Mouse (Mus musculus) ES-E14 (cell line): ENCODE results near the gene Vrk1. TPM values are rescaled to one million over a fixed set of nuclear protein-coding genes. Genes with fewer than 3 reads are reported as not detected.

Experiments used
- DNase-seq: peaks from one replicate; pipeline ENCODE4 v3.0.0-alpha.2; 2013; ENCODE audit warnings: low read depth, low spot score
- H3K27ac ChIP-seq: 2 replicates; pipeline ENCODE4 v1.5.1; 2012; ENCODE audit warnings: low read depth, mild to moderate bottlenecking, low read length, moderate library complexity, mixed read lengths; ENCODE audit not compliant: poor library complexity, insufficient read depth, severe bottlenecking
- H3K36me3 ChIP-seq: 2 replicates; pipeline ENCODE4 v1.6.1; 2012; ENCODE audit warnings: mild to moderate bottlenecking, low read length, moderate library complexity, mixed read lengths; ENCODE audit not compliant: control insufficient read depth, poor library complexity, insufficient read depth, severe bottlenecking
- H3K4me1 ChIP-seq, 2 experiments: fragments of 150-350 bp in 1 of 2; sonication (generic) in 1 of 2; 2 replicates each; pipeline ENCODE4 v1.6.1; 2012; ENCODE audit warnings: low read length in 2 of 2, mild to moderate bottlenecking in 1 of 2, mixed read lengths in 1 of 2; ENCODE audit not compliant: control insufficient read depth in 2 of 2, insufficient read depth in 2 of 2, poor library complexity in 1 of 2
- H3K4me3 ChIP-seq, 2 experiments: fragments of 150-350 bp in 1 of 2; sonication (generic) in 1 of 2; 2 replicates each; pipeline ENCODE4 v1.5.1; 2012; ENCODE audit warnings: low read length in 2 of 2, low read depth in 1 of 2, mild to moderate bottlenecking in 1 of 2, mixed read lengths in 1 of 2; ENCODE audit not compliant: insufficient read depth in 1 of 2, poor library complexity in 1 of 2, severe bottlenecking in 1 of 2
- H3K9ac ChIP-seq: 2 replicates; pipeline ENCODE4 v1.6.1; 2012; ENCODE audit warnings: low read depth, mild to moderate bottlenecking, low read length, mixed read lengths; ENCODE audit not compliant: poor library complexity, insufficient read depth, severe bottlenecking
- H3K9me3 ChIP-seq: fragments of 150-350 bp; sonication (generic); 2 replicates; pipeline ENCODE4 v1.6.1; 2012; ENCODE audit warnings: low read depth, mild to moderate bottlenecking, low read length; ENCODE audit not compliant: control insufficient read depth, insufficient read depth
- CHD2 ChIP-seq: IDR thresholded peaks from 2 replicates; pipeline ENCODE4 v1.6.1; 2014; ENCODE audit warnings: mild to moderate bottlenecking, low read depth, low read length, inconsistent platforms
- HCFC1 ChIP-seq: IDR thresholded peaks from 2 replicates; pipeline ENCODE4 v1.6.1; 2012; ENCODE audit warnings: low read length, inconsistent platforms, borderline replicate concordance; ENCODE audit not compliant: insufficient read depth
- MAFK ChIP-seq: IDR thresholded peaks from 2 replicates; pipeline ENCODE4 v1.6.1; 2014; ENCODE audit warnings: mild to moderate bottlenecking, low read depth, low read length, inconsistent platforms; ENCODE audit not compliant: insufficient read depth
- ZC3H11A ChIP-seq: IDR thresholded peaks from 2 replicates; pipeline ENCODE4 v1.6.1; 2012; ENCODE audit warnings: low read depth, mild to moderate bottlenecking, inconsistent platforms, low read length, borderline replicate concordance
- ZNF384 ChIP-seq: IDR thresholded peaks from 2 replicates; pipeline ENCODE4 v1.6.1; 2012; ENCODE audit warnings: low read depth, low read length, inconsistent platforms
- in situ Hi-C, 2 experiments: fragments of 600-800 bp; cut with MboI; formaldehyde crosslinking; loops; one replicate each; pipeline ENCODE4 v1.15.1; 2025; ENCODE audit warnings: low sequenced_read_pairs in 2 of 2, inconsistent platforms in 1 of 2; ENCODE audit not compliant: unreplicated experiment in 2 of 2
- total RNA-seq: library from RNA; depleted of rRNA; stranded (reverse); fragments of 300-350 nt; gene quantifications from 2 replicates; pipeline ENCODE4 v1.2.3, GENCODE M21; 2012

Vrk1 gene
- total RNA-seq, 1 experiment: 56.6 TPM

- in situ Hi-C loops: no loop called here
- H3K27ac ChIP-seq: no peak overlapping the region
- H3K9ac ChIP-seq: no peak overlapping the region; the same call in 1 of the 2 replicates
- peaks cover 2 to 16% of the 10 kb centered on the region in 2 experiments; a peak in 3 of 4 replicates for H3K4me1 ChIP-seq
- DNase-seq: no peak
- no peak overlapping the region for H3K4me3 ChIP-seq
- no peaks in the 10 kb centered on the region for H3K9me3 ChIP-seq
- no peak for TF ChIP-seq ZC3H11A
- TF ChIP-seq HCFC1: no peak
- no peak for TF ChIP-seq CHD2
- TF ChIP-seq ZNF384: no peak
- TF ChIP-seq MAFK: no peak
- peaks cover 2% of the 10 kb centered on the region; the same call in 1 of the 2 replicates for H3K36me3 ChIP-seq
These were observed 74.1 kb downstream of the Vrk1 start for GRCm38 (mm10) chr12:106084126-106084525.

- H3K36me3 ChIP-seq: no peaks in the 10 kb centered on the region
- in situ Hi-C loops: no loop called here
- H3K4me1 ChIP-seq: peaks cover 0 to 5% of the 10 kb centered on the region in 2 experiments; a peak in 1 of 4 replicates
- H3K9ac ChIP-seq: no peak overlapping the region
- no peaks in the 10 kb centered on the region for H3K9me3 ChIP-seq
- DNase-seq: no peak
- no peak overlapping the region for H3K27ac ChIP-seq
- no peak for TF ChIP-seq MAFK
- TF ChIP-seq CHD2: no peak
- no peak for TF ChIP-seq ZC3H11A
- TF ChIP-seq HCFC1: no peak
- TF ChIP-seq ZNF384: no peak
- no peak overlapping the region for H3K4me3 ChIP-seq
These were observed 84.8 kb downstream of the Vrk1 start for GRCm38 (mm10) chr12:106094827-106095226.

GRCm38 (mm10) chr12:106102003-106102402, 92.0 kb downstream of the Vrk1 start:
- Histone ChIP-seq H3K36me3 (no peaks in the 10 kb centered on the region), H3K4me3 (no peak overlapping the region), H3K9me3 (no peaks in the 10 kb centered on the region), H3K9ac (no peak overlapping the region), H3K4me1 (peaks cover 0 to 7% of the 10 kb centered on the region in 2 experiments; a peak in 1 of 4 replicates), H3K27ac (no peak overlapping the region)
- TF ChIP-seq CHD2 (no peak), ZC3H11A (peak; percentile 52; the same call in 1 of the 2 replicates)
- in situ Hi-C loops: no loop called here
- DNase-seq: no peak

- TF ChIP-seq ZNF384 (no peak), CHD2 (no peak), MAFK (no peak), ZC3H11A (no peak), HCFC1 (no peak)
- in situ Hi-C loops: no loop called here
- no peak overlapping the region for H3K9ac ChIP-seq
- H3K4me3 ChIP-seq: no peak overlapping the region
- H3K4me1 ChIP-seq: peaks cover 0 to 7% of the 10 kb centered on the region in 2 experiments; a peak in 1 of 4 replicates
- H3K27ac ChIP-seq: no peak overlapping the region
- DNase-seq: no peak
- no peaks in the 10 kb centered on the region for H3K9me3 ChIP-seq
- H3K36me3 ChIP-seq: no peaks in the 10 kb centered on the region
These were observed 93.0 kb downstream of the Vrk1 start for GRCm38 (mm10) chr12:106102726-106103643.
